ENCODE assay signal across 8 mouse cellular contexts in the genomic region with DNA sequence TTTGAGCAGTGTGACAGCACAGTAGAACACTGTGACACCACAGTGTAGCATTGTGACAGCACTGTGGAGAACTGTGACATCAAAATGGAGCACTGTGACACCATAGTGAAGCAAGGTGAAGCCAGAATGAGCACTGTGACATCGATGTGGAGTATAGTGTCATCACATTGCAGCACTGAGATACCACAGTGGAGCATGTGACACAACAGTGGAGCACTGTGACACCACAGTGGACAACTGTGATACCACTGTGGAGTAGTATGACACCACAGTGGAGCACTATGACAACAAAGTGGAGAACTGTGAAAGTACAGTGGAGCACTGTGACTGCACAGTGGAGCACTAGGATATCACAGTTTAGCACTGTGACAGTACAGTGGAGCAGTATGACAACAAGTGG.
DNase-seq lines count a peak whose midpoint lies in the region; ATAC-seq and TF ChIP-seq lines count a peak whose summit lies in the region.

No protein-coding gene starts in this region.

- H3K27ac ChIP-seq in forebrain, postnatal 0 days (ENCODE audit: low read depth, low read length), result no peak overlapping the region
- H3K27ac ChIP-seq in intestine, embryonic 14.5 days (ENCODE audit: low read depth), result no peak overlapping the region
- H3K27ac ChIP-seq in midbrain, embryonic 14.5 days (replicated peaks; ENCODE audit: low read depth, low read length), result no peak overlapping the region

- DNase-seq in lung, adult 2 months, result peak; percentile 1
- no peak for DNase-seq in lung, postnatal 14 days
- no peak for DNase-seq in forebrain, postnatal 0 days
- no peak for DNase-seq in intestine, embryonic 14.5 days (ENCODE audit: low spot score)
- no peak for DNase-seq in midbrain, embryonic 14.5 days
- no peak for DNase-seq in layer of hippocampus, adult 9-11 months
- DNase-seq in kidney, adult 8-10 months, result no peak
- DNase-seq in natural killer cell, adult 2 months (ENCODE audit: low spot score in 2 of 2), result no peak

- WGBS in lung, adult 2 months, result 45% methylated on average over 1 of the region's 1 CpGs
- WGBS in forebrain, postnatal 0 days, result 55% methylated on average over 1 of the region's 1 CpGs
- 61% methylated on average over 1 of the region's 1 CpGs for WGBS in intestine, embryonic 14.5 days
- whole genome bisulfite sequencing in midbrain, embryonic 14.5 days, result 60% methylated on average over 1 of the region's 1 CpGs

- no peak overlapping the region for H3K4me2 ChIP-seq in forebrain, postnatal 0 days (ENCODE audit: low read depth)
- H3K4me2 ChIP-seq in intestine, embryonic 14.5 days (ENCODE audit: low read length), result no peak overlapping the region
- H3K4me2 ChIP-seq in midbrain, embryonic 14.5 days (ENCODE audit: low read length), result no peak overlapping the region

- no peak overlapping the region for H3K4me3 ChIP-seq in lung, adult 2 months (replicated peaks; ENCODE audit: extremely low read depth, low read depth, low read length)
- H3K4me3 ChIP-seq in forebrain, postnatal 0 days (ENCODE audit: low read depth, low read length), result no peak overlapping the region
- H3K4me3 ChIP-seq in intestine, embryonic 14.5 days (ENCODE audit: low read depth, low read length), result no peak overlapping the region
- no peak overlapping the region for H3K4me3 ChIP-seq in midbrain, embryonic 14.5 days (replicated peaks; ENCODE audit: low read depth, low read length)

- H3K9me3 ChIP-seq in forebrain, postnatal 0 days (ENCODE audit: low read length), result peaks cover 64% of the 10 kb centered on the region
- peaks cover 47% of the 10 kb centered on the region for H3K9me3 ChIP-seq in intestine, embryonic 14.5 days (ENCODE audit: control insufficient read depth, low read length)
- peaks cover 70% of the 10 kb centered on the region for H3K9me3 ChIP-seq in midbrain, embryonic 14.5 days (ENCODE audit: control insufficient read depth, low read length)

- no peak for TF ChIP-seq CTCF in lung, adult 2 months (IDR thresholded peaks at IDR 0.05; ENCODE audit: insufficient read depth, low read length)
- TF ChIP-seq CTCF in forebrain, postnatal 0 days (IDR thresholded peaks at IDR 0.05; ENCODE audit: low read depth), result no peak

- H3K4me1 ChIP-seq in lung, adult 2 months (ENCODE audit: control insufficient read depth, insufficient read depth, low read length), result no peaks in the 10 kb centered on the region
- H3K4me1 ChIP-seq in forebrain, postnatal 0 days (ENCODE audit: insufficient read depth), result no peaks in the 10 kb centered on the region
- no peaks in the 10 kb centered on the region for H3K4me1 ChIP-seq in intestine, embryonic 14.5 days (replicated peaks; ENCODE audit: control insufficient read depth, insufficient read depth, low read length)
- H3K4me1 ChIP-seq in midbrain, embryonic 14.5 days (ENCODE audit: control insufficient read depth, insufficient read depth, low read length), result no peaks in the 10 kb centered on the region

- no peak overlapping the region for H3K9ac ChIP-seq in forebrain, postnatal 0 days
- no peak overlapping the region for H3K9ac ChIP-seq in intestine, embryonic 14.5 days (ENCODE audit: low read length)
- no peak overlapping the region for H3K9ac ChIP-seq in midbrain, embryonic 14.5 days (replicated peaks; ENCODE audit: low read length)

- no peak for TF ChIP-seq POLR2A in lung, adult 2 months (IDR thresholded peaks at IDR 0.05; ENCODE audit: borderline replicate concordance, extremely low read depth, low read depth, low read length)

- no peaks in the 10 kb centered on the region for H3K36me3 ChIP-seq in forebrain, postnatal 0 days (ENCODE audit: insufficient read depth)
- H3K36me3 ChIP-seq in intestine, embryonic 14.5 days (ENCODE audit: control insufficient read depth, insufficient read depth, low read length), result no peaks in the 10 kb centered on the region
- no peaks in the 10 kb centered on the region for H3K36me3 ChIP-seq in midbrain, embryonic 14.5 days (ENCODE audit: control insufficient read depth, insufficient read depth, low read length)

- H3K27me3 ChIP-seq in forebrain, postnatal 0 days (ENCODE audit: insufficient read depth, low read length), result no peaks in the 10 kb centered on the region
- no peaks in the 10 kb centered on the region for H3K27me3 ChIP-seq in intestine, embryonic 14.5 days (replicated peaks; ENCODE audit: control insufficient read depth, insufficient read depth, low read length)
- H3K27me3 ChIP-seq in midbrain, embryonic 14.5 days (ENCODE audit: control insufficient read depth, insufficient read depth, low read length), result no peaks in the 10 kb centered on the region

- ATAC-seq in forebrain, postnatal 0 days, result peak; percentile 16; the same call in 1 of the 2 replicates
- ATAC-seq in intestine, embryonic 14.5 days (replicated peaks; ENCODE audit: low FRiP score, low TSS enrichment, low read depth), result peak; percentile 12; the same call in 1 of the 2 replicates
- peak; percentile 5; the same call in 1 of the 2 replicates for ATAC-seq in midbrain, embryonic 14.5 days (ENCODE audit: low FRiP score, low TSS enrichment)
